ENCODE assay signal across 17 mouse cellular contexts in the genomic region with DNA sequence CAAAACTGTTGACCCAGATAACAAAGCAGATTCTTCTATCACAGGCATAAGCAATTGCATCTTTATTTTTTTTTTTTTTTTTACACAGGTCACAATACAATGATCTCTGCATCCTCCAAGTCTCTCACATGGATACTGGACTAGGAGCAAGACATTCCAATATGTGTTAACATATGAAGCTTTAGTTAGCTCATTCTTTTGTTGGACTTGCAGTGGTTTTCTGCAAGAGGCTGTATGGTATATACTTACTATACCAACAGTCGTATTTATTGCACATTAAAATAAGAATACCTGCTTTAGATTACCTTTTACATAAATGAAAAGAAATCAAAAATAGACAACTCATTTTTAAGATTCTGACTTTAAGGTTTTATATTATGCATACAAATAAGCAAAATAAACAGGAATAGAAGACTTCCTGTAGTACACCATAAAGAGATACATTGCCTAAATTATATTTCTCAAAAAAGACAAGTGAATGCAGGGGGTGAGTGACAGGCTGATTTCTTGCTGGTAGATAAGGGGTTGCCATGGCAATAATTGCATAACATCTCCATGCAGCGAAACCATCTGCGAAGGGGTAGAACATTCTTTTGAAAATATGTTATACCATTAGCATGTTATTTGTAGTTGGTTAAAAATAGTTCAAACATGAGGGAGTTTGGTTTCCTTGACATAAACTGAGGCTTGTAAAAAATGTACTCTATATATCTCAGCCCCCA.
A peak's percentile ranks its signal among the peaks of the same experiment; 100 is the strongest.
DNase-seq lines count a peak whose midpoint lies in the region; ATAC-seq lines count a peak whose summit lies in the region.
"Had no signal": no experiment of that assay in that cellular context is flagged by ENCODE, and none has a peak within 500 bp of the region (broad histone marks: within the 10 kb centered on the region; RNA-seq: fewer than 3 reads in every experiment).

No protein-coding gene starts in this region.

- H3K9ac ChIP-seq in forebrain, embryonic 13.5 days: no peak overlapping the region
- H3K9ac ChIP-seq in forebrain, embryonic 11.5 days (ENCODE audit: low read length): no peak overlapping the region
- H3K9ac ChIP-seq: embryonic facial prominence, embryonic 15.5 days; limb, embryonic 15.5 days had no signal

- ATAC-seq in forebrain, embryonic 13.5 days: peak; percentile 87
- ATAC-seq in forebrain, embryonic 11.5 days (replicated peaks; ENCODE audit: low FRiP score): no peak
- no peak for ATAC-seq in activated CD4-positive, CD25-positive, alpha-beta regulatory T cell, adult 4 months

- DNase-seq in forebrain, embryonic 11.5 days (ENCODE audit: low spot score): no peak
- DNase-seq in right cerebral cortex, adult 18-20 months: peak; percentile 5
- DNase-seq in right cerebral cortex, postnatal 25 days: no peak
- DNase-seq in layer of hippocampus, adult 8-10 months (ENCODE audit: low spot score in 2 of 2): peak; percentile 27 to 39
- peak; percentile 66 for DNase-seq in telencephalon, adult 2 months (ENCODE audit: low read depth, low spot score)
- no peak for DNase-seq in ovary, adult 18-20 months (ENCODE audit: low spot score)
- DNase-seq: adrenal gland, adult 2 months; heart, adult 18-20 months; heart, postnatal 10 days; kidney, adult 8-10 months; lung, adult 2 months had no signal

- 64% methylated on average over 3 of the region's 3 CpGs for WGBS in forebrain, embryonic 13.5 days
- WGBS in forebrain, embryonic 11.5 days: 88% methylated on average over 3 of the region's 3 CpGs

- H3K4me3 ChIP-seq in forebrain, embryonic 13.5 days: no peak overlapping the region
- no peak overlapping the region for H3K4me3 ChIP-seq in forebrain, embryonic 11.5 days (ENCODE audit: low read depth, low read length)
- H3K4me3 ChIP-seq: embryonic facial prominence, embryonic 15.5 days; limb, embryonic 15.5 days had no signal

- H3K36me3 ChIP-seq in forebrain, embryonic 13.5 days (ENCODE audit: poor library complexity, severe bottlenecking): no peaks in the 10 kb centered on the region
- no peaks in the 10 kb centered on the region for H3K36me3 ChIP-seq in forebrain, embryonic 11.5 days (ENCODE audit: control insufficient read depth, insufficient read depth, low read length)
- H3K36me3 ChIP-seq: embryonic facial prominence, embryonic 15.5 days; limb, embryonic 15.5 days had no signal

- no peak overlapping the region for H3K27ac ChIP-seq in forebrain, embryonic 13.5 days
- H3K27ac ChIP-seq in forebrain, embryonic 11.5 days (ENCODE audit: low read depth, low read length): no peak overlapping the region
- H3K27ac ChIP-seq: embryonic facial prominence, embryonic 15.5 days; limb, embryonic 15.5 days; macrophage; stomach, postnatal 0 days had no signal

- no peaks in the 10 kb centered on the region for H3K4me1 ChIP-seq in forebrain, embryonic 13.5 days
- H3K4me1 ChIP-seq in forebrain, embryonic 11.5 days (replicated peaks; ENCODE audit: control insufficient read depth, insufficient read depth, low read length): no peaks in the 10 kb centered on the region
- H3K4me1 ChIP-seq: embryonic facial prominence, embryonic 15.5 days; limb, embryonic 15.5 days had no signal

- H3K27me3 ChIP-seq in forebrain, embryonic 13.5 days: no peaks in the 10 kb centered on the region
- no peaks in the 10 kb centered on the region for H3K27me3 ChIP-seq in forebrain, embryonic 11.5 days (ENCODE audit: control insufficient read depth, insufficient read depth, low read length)
- H3K27me3 ChIP-seq: embryonic facial prominence, embryonic 15.5 days; limb, embryonic 15.5 days had no signal

- no peaks in the 10 kb centered on the region for H3K9me3 ChIP-seq in forebrain, embryonic 13.5 days (replicated peaks)
- no peaks in the 10 kb centered on the region for H3K9me3 ChIP-seq in forebrain, embryonic 11.5 days (ENCODE audit: control insufficient read depth, low read length)
- H3K9me3 ChIP-seq: embryonic facial prominence, embryonic 15.5 days; limb, embryonic 15.5 days had no signal

- no peak overlapping the region for H3K4me2 ChIP-seq in forebrain, embryonic 13.5 days
- H3K4me2 ChIP-seq in forebrain, embryonic 11.5 days (ENCODE audit: low read depth, low read length, severe bottlenecking): no peak overlapping the region
- H3K4me2 ChIP-seq: embryonic facial prominence, embryonic 15.5 days; limb, embryonic 15.5 days had no signal

Comparison
In these comparisons a context has a peak if more than half of its experiments do, and no peak if none do; other contexts are left out.
1. DNase-seq: peak in right cerebral cortex, adult 18-20 months (single experiment), layer of hippocampus, adult 8-10 months (2 of 2) and telencephalon, adult 2 months (single experiment); none in forebrain, embryonic 11.5 days (single experiment), right cerebral cortex, postnatal 25 days (single experiment) and ovary, adult 18-20 months (single experiment).